Mouse (Mus musculus): Measurements from ENCODE around the gene Ago4. TPM values are rescaled to one million over a fixed set of nuclear protein-coding genes. Genes with fewer than 3 reads are reported as not detected.

Gene Ago4
- polyA plus RNA-seq, 1 experiment: 0.62 TPM

GRCm38 (mm10) chr4:126468285-126468901 lies 64.9 kb downstream of the Ago4 start, which contains the start of gene Ago1:
TSS of gene Ago1 (minus strand) at chr4:126468583.
- Histone ChIP-seq H3K4me3 (ENCODE audit: control insufficient read depth, insufficient read depth, low read length) (peak within 1 kb of the TSS; percentile 83), H3K27ac (ENCODE audit: control insufficient read depth, insufficient read depth, low read length) (peak within 1 kb of the TSS; percentile 51; the same call in 1 of the 2 replicates), H3K27me3 (ENCODE audit: control insufficient read depth, insufficient read depth, low read length) (no peaks in the 10 kb centered on the region), H3K4me1 (replicated peaks; ENCODE audit: control insufficient read depth, insufficient read depth, low read length) (peaks cover 19% of the 10 kb centered on the region), H3K36me3 (ENCODE audit: control insufficient read depth, insufficient read depth, low read length) (no peaks in the 10 kb centered on the region)
- under 1% methylated on average over 55 of the region's 55 CpGs for WGBS
- DNase-seq: peak; percentile 98
- TF ChIP-seq POLR2A (IDR thresholded peaks at IDR 0.05; ENCODE audit: control insufficient read depth, extremely low read depth, insufficient read depth, low read length, poor library complexity) (peak; percentile 70; the same call in 1 of the 2 replicates), CTCF (IDR thresholded peaks at IDR 0.05; ENCODE audit: borderline replicate concordance, control insufficient read depth, extremely low read depth, insufficient read depth, low read length, poor library complexity) (peak; percentile 99)

GRCm38 (mm10) chr4:126467721-126468284 lies 65.5 kb downstream of the Ago4 start:
- Histone ChIP-seq H3K27ac (ENCODE audit: control insufficient read depth, insufficient read depth, low read length) (peak overlapping the region; percentile 51; the same call in 1 of the 2 replicates), H3K4me3 (ENCODE audit: control insufficient read depth, insufficient read depth, low read length) (peak overlapping the region; percentile 83), H3K4me1 (replicated peaks; ENCODE audit: control insufficient read depth, insufficient read depth, low read length) (peaks cover 19% of the 10 kb centered on the region), H3K27me3 (ENCODE audit: control insufficient read depth, insufficient read depth, low read length) (no peaks in the 10 kb centered on the region), H3K36me3 (ENCODE audit: control insufficient read depth, insufficient read depth, low read length) (no peaks in the 10 kb centered on the region)
- DNase-seq: peak; percentile 74
- WGBS: 3% methylated on average over 25 of the region's 25 CpGs
- no peak for TF ChIP-seq CTCF (IDR thresholded peaks at IDR 0.05; ENCODE audit: borderline replicate concordance, control insufficient read depth, extremely low read depth, insufficient read depth, low read length, poor library complexity)
- TF ChIP-seq POLR2A (IDR thresholded peaks at IDR 0.05; ENCODE audit: control insufficient read depth, extremely low read depth, insufficient read depth, low read length, poor library complexity): no peak

- Histone ChIP-seq H3K27me3 (ENCODE audit: control insufficient read depth, insufficient read depth, low read length) (no peaks in the 10 kb centered on the region), H3K36me3 (ENCODE audit: control insufficient read depth, insufficient read depth, low read length) (no peaks in the 10 kb centered on the region), H3K27ac (ENCODE audit: control insufficient read depth, insufficient read depth, low read length) (no peak overlapping the region), H3K4me1 (replicated peaks; ENCODE audit: control insufficient read depth, insufficient read depth, low read length) (peaks cover 19% of the 10 kb centered on the region), H3K4me3 (ENCODE audit: control insufficient read depth, insufficient read depth, low read length) (no peak overlapping the region)
- WGBS: 82% methylated on average over 8 of the region's 8 CpGs
- TF ChIP-seq POLR2A (IDR thresholded peaks at IDR 0.05; ENCODE audit: control insufficient read depth, extremely low read depth, insufficient read depth, low read length, poor library complexity) (no peak), CTCF (IDR thresholded peaks at IDR 0.05; ENCODE audit: borderline replicate concordance, control insufficient read depth, extremely low read depth, insufficient read depth, low read length, poor library complexity) (no peak)
- DNase-seq: no peak
These were observed 67.0 kb downstream of the Ago4 start for GRCm38 (mm10) chr4:126466251-126466750.

GRCm38 (mm10) chr4:126465843-126466242 lies 67.4 kb downstream of the Ago4 start:
- Histone ChIP-seq H3K27ac (ENCODE audit: control insufficient read depth, insufficient read depth, low read length) (no peak overlapping the region), H3K4me1 (replicated peaks; ENCODE audit: control insufficient read depth, insufficient read depth, low read length) (peaks cover 19% of the 10 kb centered on the region), H3K27me3 (ENCODE audit: control insufficient read depth, insufficient read depth, low read length) (no peaks in the 10 kb centered on the region), H3K4me3 (ENCODE audit: control insufficient read depth, insufficient read depth, low read length) (no peak overlapping the region), H3K36me3 (ENCODE audit: control insufficient read depth, insufficient read depth, low read length) (no peaks in the 10 kb centered on the region)
- 42% methylated on average over 8 of the region's 8 CpGs for WGBS
- DNase-seq: peak; percentile 28
- TF ChIP-seq CTCF (IDR thresholded peaks at IDR 0.05; ENCODE audit: borderline replicate concordance, control insufficient read depth, extremely low read depth, insufficient read depth, low read length, poor library complexity): no peak
- no peak for TF ChIP-seq POLR2A (IDR thresholded peaks at IDR 0.05; ENCODE audit: control insufficient read depth, extremely low read depth, insufficient read depth, low read length, poor library complexity)

- H3K27me3 ChIP-seq (ENCODE audit: control insufficient read depth, insufficient read depth, low read length): no peaks in the 10 kb centered on the region
- no peak overlapping the region for H3K27ac ChIP-seq (ENCODE audit: control insufficient read depth, insufficient read depth, low read length)
- H3K4me1 ChIP-seq (replicated peaks; ENCODE audit: control insufficient read depth, insufficient read depth, low read length): peaks cover 19% of the 10 kb centered on the region
- 96% methylated on average over 2 of the region's 2 CpGs for WGBS
- DNase-seq: no peak
- H3K4me3 ChIP-seq (ENCODE audit: control insufficient read depth, insufficient read depth, low read length): no peak overlapping the region
- TF ChIP-seq POLR2A (IDR thresholded peaks at IDR 0.05; ENCODE audit: control insufficient read depth, extremely low read depth, insufficient read depth, low read length, poor library complexity): no peak
- TF ChIP-seq CTCF (IDR thresholded peaks at IDR 0.05; ENCODE audit: borderline replicate concordance, control insufficient read depth, extremely low read depth, insufficient read depth, low read length, poor library complexity): no peak
- no peaks in the 10 kb centered on the region; the same call in 1 of the 2 replicates for H3K36me3 ChIP-seq (ENCODE audit: control insufficient read depth, insufficient read depth, low read length)
These were observed 68.4 kb downstream of the Ago4 start for GRCm38 (mm10) chr4:126464892-126465235.

- no peaks in the 10 kb centered on the region for H3K27me3 ChIP-seq (ENCODE audit: control insufficient read depth, insufficient read depth, low read length)
- WGBS: 84% methylated on average over 4 of the region's 4 CpGs
- DNase-seq: no peak
- H3K27ac ChIP-seq (ENCODE audit: control insufficient read depth, insufficient read depth, low read length): no peak overlapping the region
- TF ChIP-seq CTCF (IDR thresholded peaks at IDR 0.05; ENCODE audit: borderline replicate concordance, control insufficient read depth, extremely low read depth, insufficient read depth, low read length, poor library complexity): no peak
- no peak for TF ChIP-seq POLR2A (IDR thresholded peaks at IDR 0.05; ENCODE audit: control insufficient read depth, extremely low read depth, insufficient read depth, low read length, poor library complexity)
- peaks cover 3% of the 10 kb centered on the region; the same call in 1 of the 2 replicates for H3K36me3 ChIP-seq (ENCODE audit: control insufficient read depth, insufficient read depth, low read length)
- no peak overlapping the region for H3K4me3 ChIP-seq (ENCODE audit: control insufficient read depth, insufficient read depth, low read length)
- peaks cover 19% of the 10 kb centered on the region for H3K4me1 ChIP-seq (replicated peaks; ENCODE audit: control insufficient read depth, insufficient read depth, low read length)
These were observed 68.9 kb downstream of the Ago4 start for GRCm38 (mm10) chr4:126464189-126464891.

Data from thymus, adult 2 months (tissue).